In genomic region chr7:110223727-110224510, GRCm38 (mm10) we compare ENCODE assay signal across 11 mouse cellular contexts. TPM values are rescaled to one million over a fixed set of nuclear protein-coding genes. Genes with fewer than 3 reads are reported as not detected.
DNase-seq lines count a peak whose midpoint lies in the region; ATAC-seq and TF ChIP-seq lines count a peak whose summit lies in the region.
"Had no signal": no experiment of that assay in that cellular context is flagged by ENCODE, and none has a peak within 500 bp of the region (broad histone marks: within the 10 kb centered on the region; RNA-seq: fewer than 3 reads in every experiment).

No protein-coding gene starts in this region.

- no peaks in the 10 kb centered on the region for H3K9me3 ChIP-seq in forebrain, embryonic 10.5 days
- H3K9me3 ChIP-seq in forebrain, embryonic 11.5 days (ENCODE audit: control insufficient read depth, low read length), result no peaks in the 10 kb centered on the region
- no peaks in the 10 kb centered on the region for H3K9me3 ChIP-seq in limb, embryonic 12.5 days
- no peaks in the 10 kb centered on the region for H3K9me3 ChIP-seq in limb, embryonic 10.5 days (replicated peaks)
- no peaks in the 10 kb centered on the region for H3K9me3 ChIP-seq in G1E (replicated peaks)
- no peaks in the 10 kb centered on the region for H3K9me3 ChIP-seq in liver, embryonic 12.5 days (replicated peaks)
- H3K9me3 ChIP-seq: lung, embryonic 15.5 days had no signal

- no peak overlapping the region for H3K27ac ChIP-seq in forebrain, embryonic 10.5 days
- H3K27ac ChIP-seq in forebrain, embryonic 11.5 days (ENCODE audit: low read depth, low read length), result no peak overlapping the region
- H3K27ac ChIP-seq in limb, embryonic 12.5 days, result no peak overlapping the region
- H3K27ac ChIP-seq in limb, embryonic 10.5 days, result no peak overlapping the region
- H3K27ac ChIP-seq in liver, embryonic 12.5 days, result no peak overlapping the region
- H3K27ac ChIP-seq: lung, embryonic 15.5 days had no signal

- H3K36me3 ChIP-seq in forebrain, embryonic 10.5 days (replicated peaks), result peaks cover 25% of the 10 kb centered on the region
- H3K36me3 ChIP-seq in forebrain, embryonic 11.5 days (ENCODE audit: control insufficient read depth, insufficient read depth, low read length), result no peaks in the 10 kb centered on the region; the same call in 1 of the 2 replicates
- H3K36me3 ChIP-seq in limb, embryonic 12.5 days, result peaks cover 15% of the 10 kb centered on the region
- H3K36me3 ChIP-seq in limb, embryonic 10.5 days, result peaks cover 25% of the 10 kb centered on the region
- peaks cover 41% of the 10 kb centered on the region for H3K36me3 ChIP-seq in G1E (replicated peaks)
- peaks cover 13% of the 10 kb centered on the region for H3K36me3 ChIP-seq in liver, embryonic 12.5 days

- TF ChIP-seq CTCF in G1E (IDR thresholded peaks at IDR 0.05; ENCODE audit: low read depth, low read length), result no peak

- DNase-seq in forebrain, embryonic 10.5 days (ENCODE audit: extremely low spot score, low spot score), result no peak
- no peak for DNase-seq in forebrain, embryonic 11.5 days (ENCODE audit: low spot score)
- no peak for DNase-seq in limb, embryonic 10.5 days (ENCODE audit: low spot score)
- DNase-seq in G1E (ENCODE audit: low spot score), result no peak
- no peak for DNase-seq in thymus, postnatal 10 days (ENCODE audit: low spot score in 2 of 2)
- DNase-seq in urinary bladder, postnatal 36 days (ENCODE audit: low spot score in 2 of 2), result no peak
- DNase-seq: kidney, postnatal 14 days; thymus, adult 2 months had no signal

- no peak overlapping the region for H3K9ac ChIP-seq in forebrain, embryonic 11.5 days (ENCODE audit: low read length)
- no peak overlapping the region for H3K9ac ChIP-seq in limb, embryonic 12.5 days (replicated peaks)
- no peak overlapping the region for H3K9ac ChIP-seq in liver, embryonic 12.5 days
- H3K9ac ChIP-seq: lung, embryonic 15.5 days had no signal

- peaks cover 25% of the 10 kb centered on the region for H3K4me1 ChIP-seq in forebrain, embryonic 10.5 days
- H3K4me1 ChIP-seq in forebrain, embryonic 11.5 days (replicated peaks; ENCODE audit: control insufficient read depth, insufficient read depth, low read length), result no peaks in the 10 kb centered on the region
- H3K4me1 ChIP-seq in limb, embryonic 12.5 days (replicated peaks), result peaks cover 14% of the 10 kb centered on the region
- H3K4me1 ChIP-seq in limb, embryonic 10.5 days, result peaks cover 19% of the 10 kb centered on the region
- H3K4me1 ChIP-seq in G1E (ENCODE audit: insufficient read depth, low read depth, low read length), result peaks cover 30% of the 10 kb centered on the region
- peaks cover 23% of the 10 kb centered on the region for H3K4me1 ChIP-seq in liver, embryonic 12.5 days

- ATAC-seq in forebrain, embryonic 11.5 days (replicated peaks; ENCODE audit: low FRiP score), result no peak
- no peak for ATAC-seq in limb, embryonic 12.5 days (ENCODE audit: insufficient number of reproducible peaks, insufficient read depth, low FRiP score, low TSS enrichment, low read depth)
- no peak for ATAC-seq in G1E (ENCODE audit: extremely low read depth, insufficient number of reproducible peaks, low FRiP score, poor library complexity, severe bottlenecking)
- no peak for ATAC-seq in liver, embryonic 12.5 days

- no peaks in the 10 kb centered on the region for H3K27me3 ChIP-seq in forebrain, embryonic 10.5 days (ENCODE audit: poor library complexity, severe bottlenecking)
- no peaks in the 10 kb centered on the region for H3K27me3 ChIP-seq in forebrain, embryonic 11.5 days (ENCODE audit: control insufficient read depth, insufficient read depth, low read length)
- H3K27me3 ChIP-seq in limb, embryonic 12.5 days, result no peaks in the 10 kb centered on the region
- no peaks in the 10 kb centered on the region for H3K27me3 ChIP-seq in limb, embryonic 10.5 days (ENCODE audit: low read depth, poor library complexity, severe bottlenecking)
- no peaks in the 10 kb centered on the region for H3K27me3 ChIP-seq in G1E (ENCODE audit: insufficient read depth, low read length)
- H3K27me3 ChIP-seq in liver, embryonic 12.5 days (replicated peaks), result no peaks in the 10 kb centered on the region
- H3K27me3 ChIP-seq: lung, embryonic 15.5 days had no signal

- 88% methylated on average over 2 of the region's 2 CpGs for WGBS in forebrain, embryonic 10.5 days
- WGBS in forebrain, embryonic 11.5 days, result 85% methylated on average over 2 of the region's 2 CpGs
- WGBS in limb, embryonic 12.5 days, result 90% methylated on average over 2 of the region's 2 CpGs
- 88% methylated on average over 2 of the region's 2 CpGs for WGBS in limb, embryonic 10.5 days
- WGBS in liver, embryonic 12.5 days (ENCODE audit: insufficient replicate concordance), result 61% methylated on average over 2 of the region's 2 CpGs

- no peak overlapping the region for H3K4me2 ChIP-seq in forebrain, embryonic 11.5 days (ENCODE audit: low read depth, low read length, severe bottlenecking)
- H3K4me2 ChIP-seq in limb, embryonic 12.5 days, result peak overlapping the region; percentile 13; the same call in 1 of the 2 replicates
- H3K4me2 ChIP-seq in liver, embryonic 12.5 days, result peak overlapping the region; percentile 28; the same call in 1 of the 2 replicates

- peak overlapping the region; percentile 88; the same call in 1 of the 2 replicates for H3K4me3 ChIP-seq in forebrain, embryonic 10.5 days
- no peak overlapping the region for H3K4me3 ChIP-seq in forebrain, embryonic 11.5 days (ENCODE audit: low read depth, low read length)
- no peak overlapping the region for H3K4me3 ChIP-seq in limb, embryonic 12.5 days (replicated peaks)
- H3K4me3 ChIP-seq in limb, embryonic 10.5 days, result no peak overlapping the region
- peak overlapping the region; percentile 8; the same call in 1 of the 2 replicates for H3K4me3 ChIP-seq in G1E (ENCODE audit: low read depth, low read length)
- H3K4me3 ChIP-seq in liver, embryonic 12.5 days, result no peak overlapping the region
- H3K4me3 ChIP-seq: lung, embryonic 15.5 days had no signal

RNA-seq across cellular contexts. Expression of gene Swap70, which starts 2.4 kb away (rescaled TPM):
- 32.0 and 36.0 TPM in 2 replicates for polyA plus RNA-seq in forebrain, embryonic 10.5 days (2016; fragmentation: Nextera tagmentation; extraction: Ambion mirVana)
- polyA plus RNA-seq in forebrain, embryonic 11.5 days (2014; fragmentation: Nextera tagmentation; extraction: Ambion mirVana), result 22.7 and 26.5 TPM in 2 replicates
- polyA plus RNA-seq in limb, embryonic 12.5 days (2016; fragmentation: Nextera tagmentation; extraction: Ambion mirVana), result 37.0 and 38.2 TPM in 2 replicates
- 32.8 and 34.8 TPM in 2 replicates for polyA plus RNA-seq in limb, embryonic 10.5 days (2016; fragmentation: Nextera tagmentation; extraction: Ambion mirVana)
- total RNA-seq in G1E (2014; fragmentation: Nextera tagmentation), result 78.3 and 93.9 TPM in 2 replicates
- total RNA-seq in G1E (2017), result 201 and 233 TPM in 2 replicates
- 50.4 and 56.0 TPM in 2 replicates for polyA plus RNA-seq in G1E (2012)
- 17.4 and 17.7 TPM in 2 replicates for polyA plus RNA-seq in liver, embryonic 12.5 days (2016; fragmentation: Nextera tagmentation; extraction: Ambion mirVana)

Comparison
In these comparisons a context has a peak if more than half of its experiments do, and no peak if none do; other contexts are left out.
1. H3K4me3 ChIP-seq: peak in forebrain, embryonic 10.5 days (single experiment) and G1E (single experiment); none in forebrain, embryonic 11.5 days (single experiment), limb, embryonic 12.5 days (single experiment), limb, embryonic 10.5 days (single experiment) and liver, embryonic 12.5 days (single experiment).